Comparison of ENCODE assay signal across 21 mouse cellular contexts in the genomic region with DNA sequence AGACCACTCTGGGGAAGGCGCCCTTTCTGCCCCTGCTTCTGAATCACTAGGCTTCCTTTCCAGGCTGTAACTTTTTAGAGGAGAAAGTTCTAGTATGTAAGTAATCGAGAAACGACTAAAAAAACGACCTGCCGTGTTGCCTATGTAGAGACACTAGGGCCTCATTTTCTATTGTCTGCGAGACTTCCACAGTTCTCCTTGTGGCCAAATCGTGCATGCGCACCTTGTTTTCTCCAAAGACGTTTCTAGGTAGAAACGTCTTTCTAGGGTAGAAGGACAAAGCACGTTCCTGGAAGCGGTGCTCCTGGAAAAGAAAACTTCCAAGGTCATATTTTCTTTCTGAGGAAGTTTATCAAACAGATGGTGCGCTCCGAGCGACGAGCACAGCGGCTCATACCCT.
DNase-seq lines count a peak whose midpoint lies in the region; ATAC-seq and TF ChIP-seq lines count a peak whose summit lies in the region.
"Had no signal": no experiment of that assay in that cellular context is flagged by ENCODE, and none has a peak within 500 bp of the region (broad histone marks: within the 10 kb centered on the region; RNA-seq: fewer than 3 reads in every experiment).

No protein-coding gene starts in this region.

- H3K4me1 ChIP-seq in kidney, postnatal 0 days (replicated peaks; ENCODE audit: insufficient read depth, low read length): no peaks in the 10 kb centered on the region
- H3K4me1 ChIP-seq: kidney, embryonic 15.5 days; liver, embryonic 15.5 days; midbrain, embryonic 15.5 days; stomach, embryonic 15.5 days had no signal

- no peak overlapping the region for H3K4me3 ChIP-seq in kidney, postnatal 0 days (replicated peaks; ENCODE audit: low read depth, low read length)
- H3K4me3 ChIP-seq: erythroblast, embryonic 14.5 days; kidney, embryonic 15.5 days; liver, embryonic 15.5 days; midbrain, embryonic 15.5 days; stomach, embryonic 15.5 days had no signal

- no peaks in the 10 kb centered on the region for H3K27me3 ChIP-seq in kidney, postnatal 0 days (ENCODE audit: insufficient read depth, low read length)
- H3K27me3 ChIP-seq: kidney, embryonic 15.5 days; liver, embryonic 15.5 days; midbrain, embryonic 15.5 days; stomach, embryonic 15.5 days had no signal

- no peaks in the 10 kb centered on the region for H3K9me3 ChIP-seq in kidney, postnatal 0 days (replicated peaks; ENCODE audit: low read length)
- H3K9me3 ChIP-seq: kidney, embryonic 15.5 days; liver, embryonic 15.5 days; midbrain, embryonic 15.5 days; stomach, embryonic 15.5 days had no signal

- TF ChIP-seq CTCF in kidney, postnatal 0 days (IDR thresholded peaks at IDR 0.05; ENCODE audit: low read depth): peak; percentile 45; the same call in 1 of the 2 replicates

- DNase-seq in kidney, postnatal 0 days (ENCODE audit: low spot score): no peak
- no peak for DNase-seq in kidney, postnatal 4 days
- DNase-seq in retina, embryonic 14.5 days (ENCODE audit: low spot score): peak; percentile 12
- no peak for DNase-seq in retina, postnatal 1 day
- DNase-seq in WW6 (ENCODE audit: low read depth, low spot score): peak; percentile 16
- DNase-seq in cerebellum, adult 11 months: no peak
- DNase-seq: adrenal gland, postnatal 25 days; cerebellum, adult 9-10 months; gastrocnemius, postnatal 36 days; lung, postnatal 4 days; right cerebral cortex, postnatal 14 days; thymus, postnatal 25 days had no signal

- no peaks in the 10 kb centered on the region for H3K36me3 ChIP-seq in kidney, postnatal 0 days (ENCODE audit: insufficient read depth, low read length)
- H3K36me3 ChIP-seq: kidney, embryonic 15.5 days; liver, embryonic 15.5 days; midbrain, embryonic 15.5 days; stomach, embryonic 15.5 days had no signal

- no peak overlapping the region for H3K4me2 ChIP-seq in kidney, postnatal 0 days (ENCODE audit: low read length)
- H3K4me2 ChIP-seq: heart, embryonic 11.5 days; kidney, embryonic 15.5 days; liver, embryonic 15.5 days; midbrain, embryonic 15.5 days; stomach, embryonic 15.5 days had no signal

- H3K9ac ChIP-seq in kidney, postnatal 0 days (ENCODE audit: low read depth, low read length): no peak overlapping the region
- H3K9ac ChIP-seq: kidney, embryonic 15.5 days; liver, embryonic 15.5 days; midbrain, embryonic 15.5 days; stomach, embryonic 15.5 days had no signal

- WGBS in kidney, postnatal 0 days: 80% methylated on average over 17 of the region's 17 CpGs

- no peak for ATAC-seq in kidney, postnatal 0 days (replicated peaks; ENCODE audit: low FRiP score, low read depth)
- ATAC-seq in megakaryocyte-erythroid progenitor cell, adult 5-6 weeks (replicated peaks; ENCODE audit: low FRiP score, low TSS enrichment, poor library complexity, severe bottlenecking): 0 out of 2 replicates have a peak, but pooled peaks have one; percentile 50
- ATAC-seq: activated CD4-positive, CD25-positive, alpha-beta regulatory T cell, adult 4 months; forebrain, embryonic 14.5 days; midbrain, embryonic 15.5 days had no signal

- no peak overlapping the region for H3K27ac ChIP-seq in kidney, postnatal 0 days
- H3K27ac ChIP-seq: kidney, embryonic 15.5 days; liver, embryonic 15.5 days; midbrain, embryonic 15.5 days; stomach, embryonic 15.5 days had no signal

Comparison
In these comparisons a context has a peak if more than half of its experiments do, and no peak if none do; other contexts are left out.
1. DNase-seq: peak in retina, embryonic 14.5 days (single experiment) and WW6 (single experiment); none in kidney, postnatal 0 days (single experiment), kidney, postnatal 4 days (0 of 2), retina, postnatal 1 day (single experiment) and cerebellum, adult 11 months (single experiment).